Mouse (Mus musculus): ENCODE results near the gene Smpdl3b. TPM values are rescaled to one million over a fixed set of nuclear protein-coding genes. Genes with fewer than 3 reads are reported as not detected.
"Not testable (repeated sequence)": the region's sequence is repeated elsewhere in the genome, so short reads cannot be mapped to it uniquely, and the experiment has no call there.

Gene Smpdl3b
- polyA plus RNA-seq, 1 experiment from 2014 or later, result 4.6 TPM

DNA sequence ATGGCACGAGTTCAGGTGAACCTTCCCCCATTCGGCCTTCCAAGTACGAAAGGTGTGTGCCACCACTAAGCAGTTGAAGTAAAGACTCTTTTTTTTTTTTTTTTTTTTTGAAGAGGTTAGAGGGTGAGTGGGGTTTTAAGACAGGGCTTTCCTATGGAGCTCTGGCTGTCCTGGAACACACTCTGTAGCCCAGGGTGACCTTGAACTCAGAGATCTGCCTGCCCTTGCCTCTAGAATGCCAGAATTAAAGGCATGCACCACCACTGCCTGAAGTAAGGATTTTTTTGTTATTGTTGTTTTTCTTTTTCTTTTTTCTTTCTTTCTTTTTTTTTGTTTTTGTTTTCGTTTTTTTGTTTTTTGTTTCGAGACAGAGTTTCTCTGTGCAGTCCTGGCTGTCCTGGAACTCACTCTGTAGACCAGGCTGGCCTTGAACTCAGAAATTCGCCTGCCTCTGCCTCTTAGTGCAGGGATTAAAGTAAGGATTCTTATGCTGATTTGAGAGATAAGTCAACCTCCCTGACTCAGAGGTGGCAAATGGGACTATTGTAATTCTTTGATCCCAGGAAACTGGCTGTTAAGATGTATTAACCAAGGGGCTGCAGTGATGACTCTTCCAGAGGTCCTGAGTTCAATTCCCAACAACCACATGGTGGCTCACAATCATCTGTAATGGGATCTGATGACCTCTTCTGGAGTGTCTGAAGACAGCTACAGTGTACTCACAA, 7.6 kb downstream of the Smpdl3b start:
- no peaks in the 10 kb centered on the region for H3K4me1 ChIP-seq (ENCODE audit: control insufficient read depth, insufficient read depth, low read length)
- H3K9me3 ChIP-seq (ENCODE audit: control insufficient read depth, low read length), result no peaks in the 10 kb centered on the region
- ATAC-seq (ENCODE audit: insufficient number of reproducible peaks, low FRiP score, low TSS enrichment, low read depth) (no peak), DNase-seq (ENCODE audit: low spot score) (no peak)
- no peak overlapping the region for H3K4me2 ChIP-seq (ENCODE audit: low read depth, severe bottlenecking)
- 84% methylated on average over 6 of the region's 6 CpGs for whole genome bisulfite sequencing
- no peak overlapping the region for H3K4me3 ChIP-seq (ENCODE audit: low read depth, low read length)
- no peaks in the 10 kb centered on the region for H3K36me3 ChIP-seq (ENCODE audit: control insufficient read depth, insufficient read depth, low read length)
- no peaks in the 10 kb centered on the region for H3K27me3 ChIP-seq (ENCODE audit: control insufficient read depth, insufficient read depth, low read length)
- H3K27ac ChIP-seq (replicated peaks; ENCODE audit: low read depth, low read length), result no peak overlapping the region
- H3K9ac ChIP-seq (ENCODE audit: low read length), result no peak overlapping the region

DNA sequence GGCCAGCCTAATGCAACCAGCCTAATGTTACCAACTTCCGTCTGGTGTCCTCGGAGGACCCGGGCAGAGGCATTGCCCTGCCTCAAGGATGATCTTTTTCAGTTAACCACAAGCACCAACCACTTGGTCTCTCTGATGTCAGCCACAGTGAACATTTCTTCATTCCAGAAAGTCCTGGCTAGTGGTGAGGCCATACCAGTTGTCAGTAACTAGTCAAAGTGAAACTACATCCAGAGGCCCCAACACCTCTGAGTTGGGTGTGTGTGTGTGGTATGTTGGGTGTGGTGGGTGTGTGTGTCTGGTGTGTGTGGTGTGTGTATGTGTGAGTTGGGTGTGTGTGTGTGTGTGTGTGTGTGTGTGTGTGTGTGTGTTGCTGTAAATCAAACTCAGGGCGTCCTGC, 8.3 kb downstream of the Smpdl3b start:
- H3K36me3 ChIP-seq (ENCODE audit: control insufficient read depth, insufficient read depth, low read length), result no peaks in the 10 kb centered on the region
- H3K4me2 ChIP-seq (ENCODE audit: low read depth, severe bottlenecking), result no peak overlapping the region
- H3K27ac ChIP-seq (replicated peaks; ENCODE audit: low read depth, low read length), result no peak overlapping the region
- no peak for DNase-seq (ENCODE audit: low spot score)
- H3K4me3 ChIP-seq (ENCODE audit: low read depth, low read length), result no peak overlapping the region
- H3K9me3 ChIP-seq (ENCODE audit: control insufficient read depth, low read length), result no peaks in the 10 kb centered on the region
- H3K4me1 ChIP-seq (ENCODE audit: control insufficient read depth, insufficient read depth, low read length), result no peaks in the 10 kb centered on the region
- no peak overlapping the region for H3K9ac ChIP-seq (ENCODE audit: low read length)
- no peak for ATAC-seq (ENCODE audit: insufficient number of reproducible peaks, low FRiP score, low TSS enrichment, low read depth)
- H3K27me3 ChIP-seq (ENCODE audit: control insufficient read depth, insufficient read depth, low read length), result no peaks in the 10 kb centered on the region
- 89% methylated on average over 4 of the region's 4 CpGs for WGBS

DNA sequence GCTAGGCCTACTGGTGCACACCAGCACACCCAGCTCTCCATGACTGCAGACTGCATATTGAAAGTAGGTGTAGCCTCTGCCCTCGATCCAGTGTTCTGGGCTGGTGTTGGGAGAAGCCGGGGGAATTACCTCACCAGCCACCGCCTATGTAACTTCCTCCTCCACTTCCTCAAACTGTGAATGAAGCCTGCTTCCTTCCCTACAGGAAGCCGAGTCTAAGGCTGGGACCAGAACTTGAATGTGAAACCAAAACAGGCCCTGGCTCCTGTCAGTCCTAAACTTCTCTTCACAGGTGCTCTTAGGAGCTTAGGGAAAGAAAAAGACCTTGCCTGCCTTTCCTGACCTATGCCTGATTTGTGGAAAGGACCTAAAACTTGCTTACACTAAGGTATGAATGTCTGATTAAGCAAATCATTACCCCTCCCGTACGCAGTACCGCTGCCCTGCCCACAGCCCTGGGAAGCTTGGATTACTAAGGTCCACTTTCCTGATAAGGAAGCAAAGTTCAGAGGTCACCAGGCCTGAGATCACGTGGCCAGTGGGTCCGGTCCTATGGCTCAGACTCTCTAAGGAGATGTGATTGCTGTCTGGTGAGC, 9.3 kb downstream of the Smpdl3b start:
- Histone ChIP-seq H3K9ac (ENCODE audit: low read length) (no peak overlapping the region), H3K4me1 (ENCODE audit: control insufficient read depth, insufficient read depth, low read length) (no peaks in the 10 kb centered on the region), H3K9me3 (ENCODE audit: control insufficient read depth, low read length) (no peaks in the 10 kb centered on the region), H3K27ac (replicated peaks; ENCODE audit: low read depth, low read length) (no peak overlapping the region), H3K4me2 (ENCODE audit: low read depth, severe bottlenecking) (no peak overlapping the region), H3K36me3 (ENCODE audit: control insufficient read depth, insufficient read depth, low read length) (no peaks in the 10 kb centered on the region), H3K4me3 (ENCODE audit: low read depth, low read length) (no peak overlapping the region), H3K27me3 (ENCODE audit: control insufficient read depth, insufficient read depth, low read length) (no peaks in the 10 kb centered on the region)
- no peak for DNase-seq (ENCODE audit: low spot score)
- 66% methylated on average over 9 of the region's 9 CpGs for WGBS
- no peak for ATAC-seq (ENCODE audit: insufficient number of reproducible peaks, low FRiP score, low TSS enrichment, low read depth)

DNA sequence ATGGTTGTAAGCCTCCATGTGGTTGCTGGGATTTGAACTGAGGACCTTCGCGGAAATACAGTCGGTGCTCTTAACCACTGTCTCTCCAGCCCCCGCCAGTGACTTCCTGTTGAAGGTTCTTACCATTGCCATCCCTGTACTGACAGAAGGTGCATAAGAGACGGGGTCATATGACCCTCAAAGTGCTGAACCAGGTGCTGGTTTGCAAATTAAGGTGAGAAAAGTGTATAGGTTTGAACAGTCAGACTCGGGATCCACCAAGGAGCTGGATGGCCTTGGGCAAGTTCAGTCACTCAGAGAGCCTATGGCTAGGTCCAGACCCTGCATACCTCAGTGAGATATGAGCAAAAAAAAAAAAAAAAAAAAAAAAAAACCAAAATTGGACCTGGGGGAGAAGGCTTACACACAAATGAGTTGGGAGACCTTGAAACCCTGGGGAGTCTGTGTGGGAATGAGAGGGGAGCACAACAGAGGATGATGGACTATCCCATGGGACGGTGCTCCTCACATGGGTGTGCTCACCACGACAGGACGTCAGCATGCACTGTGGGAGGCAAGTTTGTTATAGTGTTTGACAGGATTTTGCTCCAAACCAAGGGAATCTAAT, 10.0 kb downstream of the Smpdl3b start:
- ATAC-seq (ENCODE audit: insufficient number of reproducible peaks, low FRiP score, low TSS enrichment, low read depth), result no peak
- H3K27me3 ChIP-seq (ENCODE audit: control insufficient read depth, insufficient read depth, low read length), result no peaks in the 10 kb centered on the region
- no peaks in the 10 kb centered on the region for H3K36me3 ChIP-seq (ENCODE audit: control insufficient read depth, insufficient read depth, low read length)
- no peaks in the 10 kb centered on the region for H3K9me3 ChIP-seq (ENCODE audit: control insufficient read depth, low read length)
- no peak overlapping the region for H3K4me2 ChIP-seq (ENCODE audit: low read depth, severe bottlenecking)
- no peaks in the 10 kb centered on the region for H3K4me1 ChIP-seq (ENCODE audit: control insufficient read depth, insufficient read depth, low read length)
- H3K4me3 ChIP-seq (ENCODE audit: low read depth, low read length), result no peak overlapping the region
- DNase-seq (ENCODE audit: low spot score), result no peak
- H3K27ac ChIP-seq (replicated peaks; ENCODE audit: low read depth, low read length), result no peak overlapping the region
- H3K9ac ChIP-seq (ENCODE audit: low read length), result no peak overlapping the region
- 85% methylated on average over 9 of the region's 9 CpGs for WGBS

DNA sequence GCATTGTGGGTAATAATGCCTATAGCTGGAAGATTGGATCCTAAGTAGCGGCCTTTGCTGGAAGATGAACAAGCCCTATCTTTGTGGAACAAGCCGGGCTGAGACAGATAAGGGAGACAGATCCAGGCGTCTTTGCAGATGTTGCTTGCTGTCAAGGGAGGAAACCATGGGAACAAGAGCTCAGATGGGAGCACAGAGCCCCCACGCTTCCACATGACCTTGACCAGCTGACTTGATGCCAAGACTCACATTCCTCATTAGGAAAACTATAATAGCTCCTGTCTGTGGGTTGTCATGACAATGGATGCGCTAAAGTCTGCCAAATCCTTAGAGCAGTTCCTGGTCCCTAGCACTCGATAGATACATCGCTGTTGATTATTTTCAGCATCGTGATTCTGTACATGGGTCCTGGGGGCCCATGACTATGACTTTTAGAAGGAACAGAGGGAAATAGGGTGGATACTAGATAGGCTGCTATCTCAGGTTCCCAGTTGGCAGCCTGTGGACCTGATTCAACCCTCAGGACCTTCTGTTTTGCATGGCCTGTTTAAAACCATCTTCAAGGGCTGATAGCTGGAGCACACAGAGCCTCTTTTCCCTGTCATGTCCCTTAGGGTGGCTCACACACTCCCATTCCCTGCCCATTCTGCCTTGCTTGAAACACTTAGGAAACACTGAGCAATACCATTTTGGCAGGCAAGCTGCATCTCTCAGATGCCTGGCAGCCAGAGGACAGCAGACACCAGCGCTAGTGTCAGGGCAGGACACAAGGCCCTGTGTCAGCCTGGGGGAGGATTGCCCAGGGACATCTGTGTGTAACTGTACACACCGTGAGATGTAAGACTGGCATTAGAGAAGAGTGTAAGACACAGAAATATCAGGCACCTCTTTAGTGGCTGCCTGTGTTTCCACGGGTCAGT, 12.8 kb downstream of the Smpdl3b start:
- no peak for ATAC-seq (ENCODE audit: insufficient number of reproducible peaks, low FRiP score, low TSS enrichment, low read depth)

DNA sequence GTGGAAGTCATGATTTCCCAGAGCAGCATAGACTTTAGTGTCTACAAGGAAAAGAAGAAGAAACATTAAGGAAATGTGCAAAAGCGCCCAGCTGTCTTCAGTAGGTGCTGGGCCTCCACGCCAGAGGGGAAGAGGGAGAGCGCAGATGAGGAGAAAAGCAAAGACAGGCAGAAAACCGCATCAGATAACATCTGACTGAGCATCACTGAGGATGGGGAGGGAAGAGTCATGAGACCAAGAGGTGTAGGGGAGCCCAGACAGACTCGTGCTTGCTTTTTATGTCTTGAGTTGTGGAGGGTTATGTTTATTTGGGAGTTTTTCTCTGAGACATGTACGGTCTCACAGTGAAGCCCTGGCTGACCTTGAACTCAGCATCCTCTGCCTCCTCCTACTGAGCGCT, 15.6 kb downstream of the Smpdl3b start:
- no peaks in the 10 kb centered on the region for H3K27me3 ChIP-seq (ENCODE audit: control insufficient read depth, insufficient read depth, low read length)
- DNase-seq (ENCODE audit: low spot score), result no peak
- no peak for ATAC-seq (ENCODE audit: insufficient number of reproducible peaks, low FRiP score, low TSS enrichment, low read depth)
- H3K9me3 ChIP-seq (ENCODE audit: control insufficient read depth, low read length), result no peaks in the 10 kb centered on the region
- no peak overlapping the region for H3K4me3 ChIP-seq (ENCODE audit: low read depth, low read length)
- no peak overlapping the region for H3K4me2 ChIP-seq (ENCODE audit: low read depth, severe bottlenecking)
- no peaks in the 10 kb centered on the region for H3K36me3 ChIP-seq (ENCODE audit: control insufficient read depth, insufficient read depth, low read length)
- H3K9ac ChIP-seq (ENCODE audit: low read length), result no peak overlapping the region
- no peak overlapping the region for H3K27ac ChIP-seq (replicated peaks; ENCODE audit: low read depth, low read length)
- 89% methylated on average over 7 of the region's 7 CpGs for WGBS
- no peaks in the 10 kb centered on the region for H3K4me1 ChIP-seq (ENCODE audit: control insufficient read depth, insufficient read depth, low read length)

More for the DNA sequence above, 12.8 kb downstream of the Smpdl3b start:
- no peaks in the 10 kb centered on the region for H3K9me3 ChIP-seq (ENCODE audit: control insufficient read depth, low read length)
- H3K4me2 ChIP-seq (ENCODE audit: low read depth, severe bottlenecking), result no peak overlapping the region
- no peak for DNase-seq (ENCODE audit: low spot score)
- no peak overlapping the region for H3K4me3 ChIP-seq (ENCODE audit: low read depth, low read length)
- H3K9ac ChIP-seq (ENCODE audit: low read length), result no peak overlapping the region
- 92% methylated on average over 11 of the region's 11 CpGs for WGBS
- no peaks in the 10 kb centered on the region for H3K36me3 ChIP-seq (ENCODE audit: control insufficient read depth, insufficient read depth, low read length)
- H3K27ac ChIP-seq (replicated peaks; ENCODE audit: low read depth, low read length), result no peak overlapping the region
- H3K27me3 ChIP-seq (ENCODE audit: control insufficient read depth, insufficient read depth, low read length), result no peaks in the 10 kb centered on the region
- H3K4me1 ChIP-seq (ENCODE audit: control insufficient read depth, insufficient read depth, low read length), result no peaks in the 10 kb centered on the region

DNA sequence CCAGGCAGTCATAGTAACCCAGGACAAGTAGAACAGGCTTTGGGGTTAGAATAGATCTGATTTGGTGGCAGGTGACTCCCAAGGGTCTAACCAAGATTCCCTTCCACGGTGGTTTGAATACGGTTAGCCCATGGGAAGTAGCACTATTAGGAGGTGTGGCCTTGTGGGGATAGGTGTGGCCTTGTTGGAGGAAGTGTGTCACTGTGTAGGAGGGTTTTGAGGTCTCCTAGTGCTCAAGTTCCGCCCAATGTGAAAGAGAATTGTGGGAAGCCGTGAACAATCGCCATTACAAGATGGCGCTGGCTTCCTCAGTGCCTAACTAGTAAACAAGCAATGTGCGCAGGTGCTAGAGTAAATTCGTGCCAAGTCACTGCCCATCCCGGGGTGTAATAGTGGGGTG, 19.9 kb downstream of the Smpdl3b start:
- not testable (repeated sequence) for DNase-seq (ENCODE audit: low spot score); H3K9me3 ChIP-seq (ENCODE audit: control insufficient read depth, low read length); H3K9ac ChIP-seq (ENCODE audit: low read length); H3K4me1 ChIP-seq (ENCODE audit: control insufficient read depth, insufficient read depth, low read length); H3K36me3 ChIP-seq (ENCODE audit: control insufficient read depth, insufficient read depth, low read length); ATAC-seq (ENCODE audit: insufficient number of reproducible peaks, low FRiP score, low TSS enrichment, low read depth); H3K4me2 ChIP-seq (ENCODE audit: low read depth, severe bottlenecking); H3K4me3 ChIP-seq (ENCODE audit: low read depth, low read length); H3K27ac ChIP-seq (replicated peaks; ENCODE audit: low read depth, low read length); H3K27me3 ChIP-seq (ENCODE audit: control insufficient read depth, insufficient read depth, low read length)
- 90% methylated on average over 9 of the region's 9 CpGs for WGBS

DNA sequence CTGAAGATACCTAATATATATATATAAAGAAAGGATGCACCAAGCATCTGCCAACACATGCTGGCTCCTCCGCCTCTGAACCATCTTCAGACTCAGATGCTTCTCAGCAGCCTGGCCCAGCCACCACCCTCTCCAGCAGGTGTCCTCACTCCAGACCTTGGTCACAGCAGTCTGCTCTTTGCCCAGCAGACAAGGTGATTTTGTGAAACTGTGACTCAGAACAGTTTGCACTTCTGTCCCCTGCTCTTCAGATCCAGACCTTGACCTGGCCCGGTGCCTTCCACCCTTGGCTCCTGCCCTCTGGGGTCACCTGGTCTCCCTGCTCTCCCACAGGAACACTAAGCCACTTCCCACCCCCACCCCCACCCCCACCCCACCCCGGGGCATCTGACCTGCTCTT, 21.2 kb downstream of the Smpdl3b start:
- 55% methylated on average over 3 of the region's 3 CpGs for WGBS
- H3K9ac ChIP-seq (ENCODE audit: low read length), result no peak overlapping the region
- H3K27ac ChIP-seq (replicated peaks; ENCODE audit: low read depth, low read length), result no peak overlapping the region

More for the DNA sequence above, 21.2 kb downstream of the Smpdl3b start:
- Histone ChIP-seq H3K4me2 (ENCODE audit: low read depth, severe bottlenecking) (no peak overlapping the region), H3K4me3 (ENCODE audit: low read depth, low read length) (no peak overlapping the region), H3K9me3 (ENCODE audit: control insufficient read depth, low read length) (no peaks in the 10 kb centered on the region), H3K4me1 (ENCODE audit: control insufficient read depth, insufficient read depth, low read length) (0 out of 2 replicates have a peak, but pooled peaks cover 4% of the 10 kb centered on the region), H3K36me3 (ENCODE audit: control insufficient read depth, insufficient read depth, low read length) (no peaks in the 10 kb centered on the region), H3K27me3 (ENCODE audit: control insufficient read depth, insufficient read depth, low read length) (no peaks in the 10 kb centered on the region)
- DNase-seq (ENCODE audit: low spot score), result no peak
- ATAC-seq (ENCODE audit: insufficient number of reproducible peaks, low FRiP score, low TSS enrichment, low read depth), result no peak

Measured in limb, embryonic 11.5 days (tissue).